8 mouse cellular contexts compared by ENCODE assay signal in genomic region chr5:118763353-118763752, GRCm38 (mm10).
DNase-seq lines count a peak whose midpoint lies in the region; ATAC-seq lines count a peak whose summit lies in the region.

No protein-coding gene starts in this region.

- intact Hi-C loops in left cerebral cortex, postnatal 4 days (cut with DNase I): no loop called here
- intact Hi-C loops in left cerebral cortex, postnatal 10 days (cut with DNase I): loop anchor here (10.0 kb wide), 1 partner anchor 1351 kb away; the partner anchor contains the start of gene Rbm19
- intact Hi-C loops in gastrocnemius, postnatal 14 days (cut with DNase I; ENCODE audit: low total_unique reads): no loop called here

- 0 out of 2 replicates have a peak, but pooled peaks have one; percentile 51 for ATAC-seq in megakaryocyte-erythroid progenitor cell, adult 5-6 weeks (replicated peaks; ENCODE audit: low FRiP score, low TSS enrichment, poor library complexity, severe bottlenecking)

- DNase-seq in cerebellum, postnatal 36 days: peak; percentile 37 to 46
- no peak for DNase-seq in cerebellum, adult 11-12 months
- DNase-seq in left cerebral cortex, postnatal 4 days: peak; percentile 32
- no peak for DNase-seq in left cerebral cortex, postnatal 10 days (ENCODE audit: extremely low spot score in 1 of 2, low spot score in 2 of 2)
- peak; percentile 69 for DNase-seq in brain, adult 2 months (ENCODE audit: low read depth, low spot score)
- no peak for DNase-seq in gastrocnemius, postnatal 14 days
- DNase-seq in urinary bladder, postnatal 4 days (ENCODE audit: low spot score in 2 of 2): no peak

Comparison
In these comparisons a context has a peak if more than half of its experiments do, and no peak if none do; other contexts are left out.
1. DNase-seq: peak in cerebellum, postnatal 36 days (2 of 2), left cerebral cortex, postnatal 4 days (single experiment) and brain, adult 2 months (single experiment); none in cerebellum, adult 11-12 months (single experiment), left cerebral cortex, postnatal 10 days (0 of 2), gastrocnemius, postnatal 14 days (single experiment) and urinary bladder, postnatal 4 days (0 of 2).